Mouse (Mus musculus): ENCODE results near the gene Mrpl27. TPM values are rescaled to one million over a fixed set of nuclear protein-coding genes. Genes with fewer than 3 reads are reported as not detected.
"Not testable (repeated sequence)": the region's sequence is repeated elsewhere in the genome, so short reads cannot be mapped to it uniquely, and the experiment has no call there.

Mrpl27 gene
- polyA plus RNA-seq, 1 experiment from 2014 or later, result 91.3 TPM

DNA sequence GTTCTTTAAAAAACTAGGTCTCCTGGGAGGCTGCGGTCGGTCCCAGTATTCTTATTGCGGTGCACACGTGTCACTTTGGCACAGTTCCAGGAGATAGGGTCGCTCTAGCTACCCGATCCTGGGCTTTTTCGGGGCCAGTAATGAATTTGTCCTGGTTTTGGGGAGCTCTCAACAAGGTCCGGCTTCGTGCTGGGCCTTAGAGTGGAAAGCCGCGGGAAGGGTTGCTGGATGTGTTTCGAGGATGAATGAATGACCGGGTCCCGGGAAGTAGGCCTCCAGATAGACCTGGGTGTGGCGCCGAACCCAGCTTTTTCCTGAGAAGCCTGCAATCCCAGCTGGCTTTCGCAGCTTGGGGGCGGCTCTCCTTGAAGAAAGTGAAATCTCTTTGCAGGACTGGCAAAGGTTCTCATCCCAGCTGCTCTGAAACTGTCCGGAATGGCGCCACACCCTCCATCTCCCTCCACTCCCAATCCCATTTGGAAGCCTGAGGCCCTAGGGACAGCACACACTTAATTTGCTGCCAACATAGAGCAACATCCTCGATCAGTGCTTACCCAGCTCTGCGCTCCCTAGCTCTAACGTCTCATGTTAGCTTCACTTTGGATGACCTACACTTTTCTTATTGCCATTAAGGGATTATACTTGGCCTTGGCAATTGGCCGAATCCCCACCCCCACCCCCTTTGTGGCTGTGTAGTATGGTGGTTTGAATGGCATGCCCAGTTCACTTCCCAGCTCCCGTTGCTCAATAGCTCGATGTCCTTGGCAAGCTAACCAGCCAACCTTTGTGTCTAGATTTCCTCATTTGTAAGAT is 23.2 kb upstream of the Mrpl27 start:
- Histone ChIP-seq H3K4me1 (replicated peaks) (peaks cover 22% of the 10 kb centered on the region), H3K27me3 (no peaks in the 10 kb centered on the region), H3K4me2 (peak overlapping the region; percentile 92), H3K36me3 (peaks cover 42% of the 10 kb centered on the region), H3K27ac (peak overlapping the region; percentile 82), H3K9ac (peak overlapping the region; percentile 91), H3K4me3 (replicated peaks) (peak overlapping the region; percentile 96), H3K9me3 (replicated peaks) (no peaks in the 10 kb centered on the region)
- ATAC-seq (ENCODE audit: low read depth) (no peak), DNase-seq (peak; percentile 5)
- WGBS (ENCODE audit: insufficient replicate concordance), result 7% methylated on average over 26 of the region's 26 CpGs

GRCm38 (mm10) chr11:94631969-94632368 is 21.6 kb upstream of the Mrpl27 start:
- 92% methylated on average over 5 of the region's 5 CpGs for WGBS (ENCODE audit: insufficient replicate concordance)
- H3K4me1 ChIP-seq (replicated peaks), result peaks cover 29% of the 10 kb centered on the region
- no peaks in the 10 kb centered on the region for H3K27me3 ChIP-seq
- ATAC-seq (ENCODE audit: low read depth), result no peak
- H3K27ac ChIP-seq, result no peak overlapping the region
- H3K4me2 ChIP-seq, result no peak overlapping the region
- H3K36me3 ChIP-seq, result peaks cover 57% of the 10 kb centered on the region
- H3K4me3 ChIP-seq (replicated peaks), result no peak overlapping the region
- H3K9me3 ChIP-seq (replicated peaks), result no peaks in the 10 kb centered on the region
- DNase-seq, result no peak
- no peak overlapping the region for H3K9ac ChIP-seq

- Histone ChIP-seq H3K36me3 (peaks cover 67% of the 10 kb centered on the region), H3K4me3 (replicated peaks) (no peak overlapping the region), H3K9ac (no peak overlapping the region), H3K9me3 (replicated peaks) (no peaks in the 10 kb centered on the region), H3K27me3 (no peaks in the 10 kb centered on the region), H3K27ac (no peak overlapping the region), H3K4me1 (replicated peaks) (peaks cover 32% of the 10 kb centered on the region), H3K4me2 (no peak overlapping the region)
- ATAC-seq (ENCODE audit: low read depth) (no peak), DNase-seq (no peak)
- 82% methylated on average over 8 of the region's 8 CpGs for WGBS (ENCODE audit: insufficient replicate concordance)
Measured at GRCm38 (mm10) chr11:94632988-94633387, 20.6 kb upstream of the Mrpl27 start.

DNA sequence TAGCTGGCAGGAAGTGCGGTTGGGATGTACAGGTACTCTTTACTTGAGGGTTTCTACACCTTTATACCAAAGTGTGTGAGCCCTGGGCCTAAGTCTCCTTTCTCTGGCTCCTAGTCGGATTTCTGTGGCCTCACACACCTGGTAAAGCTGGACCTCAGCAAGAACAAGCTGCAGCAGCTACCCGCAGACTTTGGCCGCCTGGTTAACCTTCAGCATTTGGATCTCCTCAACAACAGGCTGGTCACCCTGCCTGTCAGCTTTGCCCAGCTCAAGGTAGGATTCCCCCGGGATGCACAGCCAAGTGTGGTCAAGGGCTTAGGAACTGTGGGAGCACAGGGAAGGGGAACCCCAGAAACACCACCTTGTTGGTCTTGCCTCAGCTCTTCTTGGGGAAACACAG is 19.1 kb upstream of the Mrpl27 start:
- Histone ChIP-seq H3K9me3 (replicated peaks) (no peaks in the 10 kb centered on the region), H3K4me3 (replicated peaks) (no peak overlapping the region), H3K36me3 (peaks cover 82% of the 10 kb centered on the region), H3K4me1 (replicated peaks) (peaks cover 29% of the 10 kb centered on the region), H3K4me2 (no peak overlapping the region), H3K27me3 (no peaks in the 10 kb centered on the region), H3K27ac (no peak overlapping the region), H3K9ac (no peak overlapping the region)
- 76% methylated on average over 5 of the region's 5 CpGs for WGBS (ENCODE audit: insufficient replicate concordance)
- no peak for DNase-seq
- ATAC-seq (ENCODE audit: low read depth), result no peak

- no peak overlapping the region for H3K4me3 ChIP-seq (replicated peaks)
- H3K4me1 ChIP-seq (replicated peaks), result no peaks in the 10 kb centered on the region
- H3K27ac ChIP-seq, result no peak overlapping the region
- H3K4me2 ChIP-seq, result no peak overlapping the region
- DNase-seq (no peak), ATAC-seq (ENCODE audit: low read depth) (no peak)
- no peak overlapping the region for H3K9ac ChIP-seq
- H3K27me3 ChIP-seq, result no peaks in the 10 kb centered on the region
- WGBS (ENCODE audit: insufficient replicate concordance), result 81% methylated on average over 8 of the region's 8 CpGs
- no peaks in the 10 kb centered on the region for H3K9me3 ChIP-seq (replicated peaks)
- H3K36me3 ChIP-seq, result peaks cover 97% of the 10 kb centered on the region
Measured at GRCm38 (mm10) chr11:94644461-94645219, 8.9 kb upstream of the Mrpl27 start.

GRCm38 (mm10) chr11:94646457-94646856 is 7.1 kb upstream of the Mrpl27 start:
- Histone ChIP-seq H3K36me3 (peaks cover 95% of the 10 kb centered on the region), H3K9me3 (replicated peaks) (no peaks in the 10 kb centered on the region), H3K27ac (no peak overlapping the region), H3K4me1 (replicated peaks) (no peaks in the 10 kb centered on the region), H3K4me2 (no peak overlapping the region), H3K9ac (no peak overlapping the region), H3K27me3 (no peaks in the 10 kb centered on the region), H3K4me3 (replicated peaks) (no peak overlapping the region)
- 87% methylated on average over 4 of the region's 4 CpGs for WGBS (ENCODE audit: insufficient replicate concordance)
- ATAC-seq (ENCODE audit: low read depth), result no peak
- no peak for DNase-seq

GRCm38 (mm10) chr11:94651241-94651640 is 2.3 kb upstream of the Mrpl27 start:
- Histone ChIP-seq H3K36me3 (peaks cover 56% of the 10 kb centered on the region), H3K4me1 (replicated peaks) (peaks cover 34% of the 10 kb centered on the region)
- DNase-seq; H3K9ac ChIP-seq; H3K27ac ChIP-seq; H3K4me3 ChIP-seq (replicated peaks); H3K27me3 ChIP-seq; H3K4me2 ChIP-seq; H3K9me3 ChIP-seq (replicated peaks); ATAC-seq (ENCODE audit: low read depth): not testable (repeated sequence)
- WGBS (ENCODE audit: insufficient replicate concordance), result 90% methylated on average over 7 of the region's 7 CpGs

DNA sequence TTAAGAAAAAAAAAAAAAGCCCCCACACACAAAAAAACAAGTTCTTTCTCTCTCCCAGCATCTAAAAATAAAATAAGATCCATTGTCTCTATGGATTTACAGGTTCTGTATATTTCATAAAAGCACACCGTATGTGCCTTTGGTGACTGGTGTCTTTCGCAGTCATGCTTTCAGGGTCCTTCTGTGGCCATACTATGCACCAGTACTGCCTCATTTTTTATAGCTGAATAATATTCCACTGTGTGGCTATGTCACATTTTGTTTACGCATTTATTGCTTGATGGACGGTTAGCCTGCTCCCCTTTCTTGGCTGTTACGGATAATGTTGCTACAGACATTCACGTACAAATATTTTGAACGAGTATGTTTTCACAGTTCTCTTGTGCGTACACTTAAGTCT is 594 bp upstream of the Mrpl27 start:
- Histone ChIP-seq H3K27me3 (no peaks in the 10 kb centered on the region), H3K36me3 (peaks cover 49% of the 10 kb centered on the region), H3K4me3 (replicated peaks) (peak overlapping the region; percentile 76), H3K4me1 (replicated peaks) (peaks cover 40% of the 10 kb centered on the region), H3K27ac (peak overlapping the region; percentile 79; the same call in 1 of the 2 replicates), H3K9me3 (replicated peaks) (no peaks in the 10 kb centered on the region), H3K4me2 (peak overlapping the region; percentile 72), H3K9ac (peak overlapping the region; percentile 83)
- DNase-seq, result no peak
- WGBS (ENCODE audit: insufficient replicate concordance), result 32% methylated on average over 8 of the region's 8 CpGs
- ATAC-seq (ENCODE audit: low read depth), result no peak

DNA sequence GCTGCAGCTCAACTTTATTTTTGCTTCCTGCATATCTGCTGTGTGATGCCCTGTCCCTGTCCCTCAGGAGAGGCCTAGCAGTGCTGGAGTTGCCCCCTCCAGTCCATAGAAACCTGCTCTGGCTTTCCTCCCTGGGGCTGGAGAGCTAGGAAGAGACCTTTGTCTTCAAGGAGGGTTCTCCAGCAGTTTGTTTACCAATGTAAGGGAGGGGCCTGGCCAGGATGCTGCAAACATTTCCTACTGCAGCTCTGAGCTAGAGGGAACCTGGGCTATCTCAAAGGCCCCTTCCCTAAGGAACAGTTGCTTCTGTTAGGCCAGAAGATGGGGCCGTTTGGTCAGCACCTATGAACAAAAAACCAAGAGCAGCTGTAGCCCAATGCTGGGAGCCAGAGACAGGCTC is 7.8 kb downstream of the Mrpl27 start:
- WGBS (ENCODE audit: insufficient replicate concordance), result 48% methylated on average over 1 of the region's 1 CpGs
- H3K9ac ChIP-seq, result no peak overlapping the region
- no peak for DNase-seq
- H3K36me3 ChIP-seq, result peaks cover 68% of the 10 kb centered on the region
- no peak overlapping the region for H3K4me2 ChIP-seq
- H3K4me1 ChIP-seq (replicated peaks), result peaks cover 12% of the 10 kb centered on the region
- no peak for ATAC-seq (ENCODE audit: low read depth)
- H3K9me3 ChIP-seq (replicated peaks), result no peaks in the 10 kb centered on the region
- H3K27me3 ChIP-seq, result no peaks in the 10 kb centered on the region
- no peak overlapping the region for H3K4me3 ChIP-seq (replicated peaks)
- no peak overlapping the region for H3K27ac ChIP-seq

DNA sequence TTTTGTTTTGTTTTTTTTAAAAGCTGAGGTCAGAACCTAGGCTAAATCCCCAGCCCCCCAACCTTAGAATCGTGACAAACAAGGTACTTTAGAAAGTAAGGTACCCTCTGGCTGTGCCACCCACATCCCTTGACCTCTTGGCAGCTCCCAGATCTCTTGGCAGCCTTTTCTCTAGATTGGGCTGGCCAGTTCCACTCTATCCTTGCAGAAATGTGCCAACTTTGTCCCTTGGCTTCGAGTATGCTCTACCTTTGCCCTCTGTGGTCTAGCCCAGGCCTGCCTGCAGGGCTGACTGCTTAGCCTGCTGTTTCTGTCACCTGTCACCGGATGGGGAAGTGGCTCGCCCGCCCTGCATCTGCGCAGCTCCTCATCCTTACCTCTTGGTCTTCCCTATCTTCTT is 11.7 kb downstream of the Mrpl27 start:
- Histone ChIP-seq H3K9ac (no peak overlapping the region), H3K9me3 (replicated peaks) (no peaks in the 10 kb centered on the region), H3K4me1 (replicated peaks) (peaks cover 7% of the 10 kb centered on the region; the same call in 1 of the 2 replicates), H3K4me3 (replicated peaks) (no peak overlapping the region), H3K36me3 (peaks cover 74% of the 10 kb centered on the region), H3K4me2 (no peak overlapping the region), H3K27ac (no peak overlapping the region), H3K27me3 (no peaks in the 10 kb centered on the region)
- ATAC-seq (ENCODE audit: low read depth) (no peak), DNase-seq (no peak)
- WGBS (ENCODE audit: insufficient replicate concordance), result 77% methylated on average over 6 of the region's 6 CpGs

DNA sequence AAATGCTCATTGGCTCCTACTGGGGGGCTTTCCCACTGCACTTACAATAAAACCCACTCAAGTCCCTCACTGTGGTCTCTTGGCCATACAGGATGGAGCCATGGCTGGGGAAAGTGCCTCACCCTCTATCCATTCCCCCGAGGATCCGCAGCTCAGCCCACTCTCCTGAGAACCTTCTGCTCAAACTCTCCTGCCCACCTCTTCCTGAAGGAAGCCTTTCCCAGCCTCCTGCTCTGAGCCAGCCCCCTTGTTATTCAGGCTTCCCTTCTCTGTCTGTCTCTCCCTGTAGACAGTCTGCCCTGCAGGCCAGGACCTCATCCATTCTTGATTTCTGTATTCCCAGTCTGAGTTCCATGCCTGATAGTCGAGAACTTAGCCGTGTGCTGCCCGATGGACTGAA is 21.4 kb downstream of the Mrpl27 start:
- Histone ChIP-seq H3K4me3 (replicated peaks) (no peak overlapping the region), H3K36me3 (peaks cover 6% of the 10 kb centered on the region; the same call in 1 of the 2 replicates), H3K9me3 (replicated peaks) (no peaks in the 10 kb centered on the region), H3K9ac (no peak overlapping the region), H3K27ac (no peak overlapping the region), H3K4me2 (no peak overlapping the region), H3K4me1 (replicated peaks) (peaks cover 23% of the 10 kb centered on the region), H3K27me3 (no peaks in the 10 kb centered on the region)
- WGBS (ENCODE audit: insufficient replicate concordance), result 77% methylated on average over 5 of the region's 5 CpGs
- DNase-seq (no peak), ATAC-seq (ENCODE audit: low read depth) (no peak)

Measured in liver, embryonic 13.5 days (tissue).